Mouse (Mus musculus) right cerebral cortex, adult 18-20 months (tissue): ENCODE data around the gene Cdk14.

Experiments
- DNase-seq: peaks from one replicate; pipeline ENCODE4 v3.0.0; 2022; ENCODE audit warnings: mixed read lengths

The Cdk14 gene

DNA sequence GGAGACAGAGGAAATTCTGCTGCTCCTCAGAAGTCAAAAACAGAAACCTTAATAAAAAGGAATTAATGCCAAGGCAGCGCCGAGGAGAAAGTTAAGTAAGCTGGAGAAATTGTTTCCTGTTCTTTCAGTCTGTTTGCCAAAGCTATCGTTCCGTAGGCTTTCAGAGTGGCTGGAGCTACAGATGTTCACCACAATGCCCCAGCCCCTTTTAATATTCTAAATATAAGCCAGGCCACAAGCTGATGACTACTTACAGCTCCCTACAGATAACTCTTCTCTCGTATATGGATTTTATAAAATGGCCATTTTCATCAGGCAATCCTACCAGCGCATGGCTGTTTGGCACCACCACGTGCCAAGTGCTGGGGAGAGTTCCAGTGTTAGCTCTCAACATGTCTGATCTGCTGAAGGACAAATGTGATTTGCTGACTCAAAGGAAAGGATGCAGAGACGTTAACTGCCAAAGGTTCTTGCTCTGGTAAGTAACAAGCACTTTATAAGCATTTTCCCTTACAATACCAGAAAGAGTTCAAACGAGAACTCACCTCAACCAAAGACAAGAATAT, 106.8 kb downstream of the Cdk14 start:
- no peak for DNase-seq

DNA sequence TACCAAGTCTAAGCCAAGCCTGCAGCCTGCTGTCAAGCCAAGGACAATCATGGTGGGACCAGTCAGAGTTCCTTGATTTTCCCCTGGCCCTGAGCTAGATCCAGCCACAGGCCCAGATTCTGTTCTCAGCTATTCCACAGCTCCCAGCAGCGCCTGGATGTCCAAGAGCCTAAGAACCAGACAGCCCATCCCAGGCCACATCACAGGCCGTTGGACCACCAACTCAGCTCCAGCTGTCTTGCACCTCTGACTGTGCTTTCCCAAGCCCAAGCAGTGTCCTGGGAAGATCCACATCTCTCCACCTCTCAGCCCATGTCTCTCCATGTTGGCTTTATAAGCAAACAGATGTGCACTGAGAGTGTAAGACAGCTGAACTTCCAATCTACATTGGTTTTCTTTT, 114.8 kb downstream of the Cdk14 start:
- no peak for DNase-seq

DNA sequence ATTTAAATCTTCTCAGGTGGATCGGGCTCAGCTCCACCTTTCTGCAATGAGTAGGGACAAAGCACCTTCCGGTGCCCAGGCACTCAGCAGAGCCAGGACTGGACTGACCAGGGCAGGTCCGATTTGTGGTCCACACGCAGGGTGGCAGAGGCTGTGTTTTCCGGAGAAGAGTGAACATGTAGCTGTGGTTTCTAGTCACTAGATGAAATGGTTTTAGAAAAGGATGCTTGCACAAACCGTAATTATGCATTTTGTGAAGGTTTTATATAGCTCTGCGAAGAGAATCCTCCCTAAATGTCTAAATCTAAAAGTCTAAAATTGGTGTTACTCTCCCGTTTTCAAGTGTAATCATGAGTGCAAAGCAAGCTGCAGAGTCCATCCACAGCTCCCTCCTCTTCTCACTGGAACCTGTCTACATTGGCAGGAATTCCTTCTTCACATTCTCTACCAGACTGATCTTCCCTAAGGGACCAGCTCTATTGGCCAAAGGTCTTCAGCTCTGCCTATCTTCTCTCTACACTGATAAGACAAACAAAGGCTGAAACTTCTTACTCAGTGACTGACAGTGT, 116.9 kb downstream of the Cdk14 start:
- DNase-seq: peak; percentile 6

DNA sequence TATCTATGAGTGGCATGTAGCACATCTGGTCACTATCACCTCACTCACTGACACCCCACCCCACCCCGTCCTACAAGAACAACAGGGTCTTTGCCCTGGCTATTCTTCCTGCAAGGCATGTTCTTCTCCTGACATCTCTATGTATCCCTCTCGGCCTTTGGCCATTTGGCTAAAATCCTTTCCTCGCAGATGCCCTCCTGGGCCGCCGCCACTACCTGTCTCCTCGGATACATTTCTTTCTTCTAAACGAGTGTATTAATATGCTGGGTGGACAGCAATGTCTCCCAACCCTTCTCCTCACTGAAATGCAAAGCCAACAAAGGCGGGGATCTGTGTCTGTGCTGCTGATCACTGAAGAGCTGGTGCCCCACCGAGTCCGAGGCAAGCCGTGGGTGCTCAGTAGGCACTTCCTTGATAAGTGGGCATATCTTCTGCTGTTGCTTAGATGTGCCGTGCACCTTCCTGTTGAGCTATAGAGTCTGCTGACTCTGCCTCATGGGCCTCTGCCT, 118.5 kb downstream of the Cdk14 start:
- DNase-seq: no peak

DNA sequence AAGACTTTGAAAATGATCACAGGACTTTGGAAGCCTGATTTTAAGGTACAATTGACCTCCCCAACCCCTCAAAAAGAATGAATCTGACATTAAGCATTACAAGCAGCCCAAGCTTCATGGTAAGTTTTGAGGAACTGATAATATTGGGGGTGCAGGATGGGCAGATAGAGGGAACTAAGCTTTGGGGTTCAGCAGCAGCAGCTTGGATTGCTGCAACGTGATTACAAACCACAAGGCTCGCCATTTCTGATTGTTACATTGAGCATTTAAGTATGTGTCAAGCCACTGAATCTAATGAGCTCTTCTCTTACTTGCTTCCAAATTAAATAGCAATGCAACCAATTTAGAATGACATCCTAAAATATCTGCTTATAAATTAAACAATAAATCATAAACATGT, 119.1 kb downstream of the Cdk14 start:
- DNase-seq: no peak

DNA sequence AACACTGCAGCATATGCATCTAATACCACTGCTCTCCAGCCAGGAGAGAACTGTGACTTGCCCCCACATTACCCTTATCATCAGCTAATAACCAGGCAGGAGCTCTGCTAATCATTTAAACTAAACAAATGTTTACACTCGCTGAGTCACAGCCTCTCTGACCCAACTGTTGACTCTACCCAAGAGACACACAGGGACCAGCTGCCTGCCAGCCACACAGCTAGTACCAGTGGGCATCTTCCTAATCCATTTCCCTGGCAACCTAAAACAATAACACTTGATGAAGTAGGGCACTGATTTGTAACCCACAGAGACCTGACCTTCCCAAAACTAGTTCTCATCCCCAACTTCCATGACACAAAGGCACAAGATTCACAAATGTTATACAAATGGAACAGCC, 119.8 kb downstream of the Cdk14 start:
- DNase-seq: no peak

DNA sequence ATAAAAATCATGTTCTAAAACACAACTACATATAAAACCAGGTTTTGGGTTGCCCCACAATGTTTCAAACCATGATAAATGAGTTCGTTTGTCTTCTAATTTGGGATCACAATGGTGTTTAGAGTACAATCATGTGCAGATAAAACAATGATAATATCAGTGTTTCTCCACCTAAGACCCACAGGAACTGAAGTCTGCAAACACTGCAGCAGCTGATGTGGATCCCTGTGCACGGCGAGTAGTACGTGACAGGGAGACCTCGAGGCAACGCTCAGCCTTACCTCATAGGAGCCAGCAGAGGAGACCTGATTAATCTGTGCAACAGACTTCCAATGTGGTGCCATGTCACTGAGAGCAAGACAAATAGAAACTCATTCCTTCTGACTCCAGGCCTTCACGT, 122.9 kb downstream of the Cdk14 start:
- no peak for DNase-seq

DNA sequence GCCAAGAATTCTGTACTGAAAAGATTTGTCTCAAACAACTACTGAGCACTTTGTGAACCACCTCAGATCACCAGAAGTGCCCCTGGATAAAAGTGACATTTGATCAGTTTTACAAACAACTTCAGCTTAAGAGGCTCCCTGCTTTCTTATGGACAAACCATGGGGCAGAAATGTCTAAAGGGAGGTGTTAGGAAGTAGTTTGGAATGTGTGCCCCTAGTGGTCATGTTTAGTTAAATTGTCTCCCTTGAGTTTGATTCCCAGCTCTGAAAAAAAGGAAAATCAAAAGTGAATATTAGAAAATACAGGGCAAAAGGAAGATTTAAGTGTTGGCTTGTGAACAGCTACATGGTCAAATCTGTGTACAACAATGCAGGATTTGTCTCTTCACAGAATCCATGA, 123.3 kb downstream of the Cdk14 start:
- DNase-seq: no peak

DNA sequence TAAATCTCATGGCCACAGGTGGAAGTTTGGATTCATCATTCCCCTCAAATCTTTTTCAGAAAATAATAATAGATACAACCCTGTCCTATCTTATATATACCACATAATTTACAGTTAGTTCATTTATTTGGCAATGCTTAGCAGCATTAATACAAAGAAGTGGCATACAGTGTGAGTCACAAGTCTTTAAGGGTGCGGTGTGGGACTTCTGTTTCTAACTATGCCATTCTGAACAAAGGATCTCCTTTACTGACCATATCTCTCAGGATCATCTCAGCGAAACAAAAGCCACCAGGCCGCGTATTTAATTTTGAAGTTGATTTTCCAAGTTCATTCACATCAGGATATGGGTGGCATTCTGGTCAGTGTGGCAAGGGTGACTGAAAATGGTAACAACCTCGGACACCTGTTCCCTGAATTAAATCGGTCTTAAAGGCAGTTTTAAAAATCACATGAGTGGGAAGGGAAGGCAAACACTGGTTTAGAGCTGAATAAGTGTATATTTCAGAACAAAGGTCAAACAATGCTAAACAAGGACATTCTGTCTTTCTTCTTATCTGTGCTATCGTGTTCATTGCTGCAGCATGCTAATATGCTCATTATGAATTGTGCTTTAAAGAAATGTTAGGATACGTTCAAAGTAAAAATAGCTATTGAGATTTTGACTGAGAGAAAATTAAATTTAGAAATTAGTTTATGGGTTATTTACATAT, 127.1 kb downstream of the Cdk14 start:
- DNase-seq: no peak

DNA sequence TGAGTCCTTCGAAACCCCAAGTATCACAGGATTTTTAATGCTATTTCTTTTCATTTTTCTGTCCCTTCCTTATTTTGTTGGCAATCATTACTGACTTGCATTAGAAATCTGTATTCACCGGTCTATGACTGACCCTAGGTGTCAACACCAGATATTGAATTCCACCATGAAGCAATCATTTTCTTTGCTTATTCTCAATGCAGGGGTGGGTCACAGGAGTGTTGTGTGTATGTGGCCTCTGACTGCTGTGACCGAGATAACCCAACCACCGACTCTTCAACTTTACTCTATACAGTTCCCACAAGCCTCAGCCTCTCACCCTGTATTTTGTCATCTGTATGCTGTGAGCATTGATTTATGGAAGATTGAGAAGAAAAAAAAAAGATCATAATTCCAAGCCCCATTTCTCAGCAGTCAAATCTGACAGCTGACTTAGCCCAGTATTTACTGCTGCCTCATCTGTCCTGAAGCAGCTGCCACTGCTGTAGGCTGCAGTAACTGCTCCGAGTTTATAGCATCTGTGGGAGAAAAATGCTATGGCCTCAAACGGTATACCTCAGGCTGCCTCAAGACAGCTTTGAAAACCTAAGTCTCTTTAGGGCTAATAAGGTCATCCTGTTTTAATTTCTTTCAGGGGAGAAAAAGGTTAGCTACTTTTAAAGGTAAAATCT, 128.7 kb downstream of the Cdk14 start:
- no peak for DNase-seq

DNA sequence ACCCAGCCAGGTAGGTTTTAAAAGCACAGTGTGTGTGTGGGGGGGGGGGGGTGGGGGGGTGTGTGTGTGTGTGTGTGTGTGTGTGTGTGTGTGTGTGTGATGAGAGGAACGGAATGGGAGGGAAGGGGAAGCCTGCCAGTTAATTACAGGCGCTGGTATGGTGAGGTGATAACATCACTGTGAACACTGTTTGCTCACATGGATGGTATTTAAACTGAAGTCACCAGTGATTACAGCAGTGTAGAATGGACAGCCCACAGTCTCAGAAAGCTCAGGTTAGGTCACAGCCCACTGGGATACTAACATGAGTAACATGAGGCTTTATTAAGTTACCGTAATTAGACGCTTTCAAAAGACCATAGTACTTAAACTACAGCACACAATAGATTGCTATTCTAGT, 129.4 kb downstream of the Cdk14 start:
- no peak for DNase-seq

DNA sequence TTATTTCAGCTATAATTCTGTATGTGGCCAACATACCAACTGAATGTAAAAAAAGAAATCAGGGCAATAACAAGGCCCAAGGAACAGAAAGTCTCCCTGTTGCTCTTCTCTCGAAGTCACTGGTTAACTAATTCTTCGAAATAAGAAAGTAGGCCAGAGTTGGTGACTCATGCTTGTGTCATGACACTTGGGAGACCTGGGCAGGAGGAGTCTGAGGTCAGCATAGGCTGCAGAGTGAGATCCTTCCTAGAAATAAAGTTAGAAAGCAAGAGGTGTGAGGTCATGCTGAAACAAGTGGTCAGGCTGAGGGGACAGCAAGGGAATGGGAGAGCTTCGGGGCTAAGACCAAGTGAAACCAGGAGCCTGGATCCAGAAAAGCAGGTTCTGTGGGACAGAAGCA, 134.2 kb downstream of the Cdk14 start:
- no peak for DNase-seq

DNA sequence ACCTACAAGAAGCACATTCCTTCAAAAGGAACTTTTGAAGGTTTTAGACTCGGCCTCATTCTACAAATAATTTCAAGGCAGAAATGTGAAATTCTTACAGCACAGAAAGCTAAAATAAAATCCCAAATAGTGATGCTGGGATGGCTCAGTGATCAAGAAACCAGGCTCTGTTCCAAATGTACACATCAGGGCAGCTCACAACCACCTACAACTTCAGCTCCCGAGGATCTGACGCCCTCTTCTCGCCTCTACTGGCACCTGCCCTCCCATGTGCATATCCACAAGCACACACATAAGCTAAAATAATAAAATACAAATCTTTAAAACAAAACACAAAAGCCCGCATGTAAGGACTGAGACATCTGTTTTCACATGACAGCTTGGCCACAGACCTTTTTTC, 135.6 kb downstream of the Cdk14 start:
- DNase-seq: peak; percentile 59

DNA sequence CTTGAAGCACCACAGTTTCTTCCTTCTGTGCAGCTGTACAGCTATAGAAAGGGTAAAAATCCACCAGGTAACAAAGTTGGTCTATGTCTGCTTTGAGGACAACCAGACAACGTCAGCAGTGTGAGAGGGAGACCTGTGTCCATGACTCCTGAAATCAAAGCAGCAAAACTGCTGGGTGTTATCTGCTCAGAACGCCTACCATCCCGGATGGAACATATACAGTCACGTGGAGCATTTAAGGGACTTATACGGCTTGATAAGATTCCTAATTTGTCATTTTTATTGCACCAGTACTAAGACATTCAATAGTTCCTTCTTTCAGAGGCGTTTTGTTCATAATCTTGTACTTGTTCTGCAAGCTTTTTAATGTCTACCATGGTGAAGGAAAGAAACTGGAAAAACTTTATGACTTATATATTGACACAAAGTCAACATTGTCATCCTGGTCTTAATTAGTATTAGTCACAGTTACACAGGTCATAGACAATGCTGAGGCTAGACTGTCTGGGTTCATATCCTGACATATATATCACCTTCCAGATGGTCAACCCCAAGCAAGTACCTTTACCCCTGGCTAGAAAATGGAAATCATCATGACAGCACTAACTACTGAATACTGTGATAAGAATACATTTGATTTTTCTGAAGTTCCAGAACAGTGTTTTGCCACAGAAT, 136.2 kb downstream of the Cdk14 start:
- DNase-seq: no peak

DNA sequence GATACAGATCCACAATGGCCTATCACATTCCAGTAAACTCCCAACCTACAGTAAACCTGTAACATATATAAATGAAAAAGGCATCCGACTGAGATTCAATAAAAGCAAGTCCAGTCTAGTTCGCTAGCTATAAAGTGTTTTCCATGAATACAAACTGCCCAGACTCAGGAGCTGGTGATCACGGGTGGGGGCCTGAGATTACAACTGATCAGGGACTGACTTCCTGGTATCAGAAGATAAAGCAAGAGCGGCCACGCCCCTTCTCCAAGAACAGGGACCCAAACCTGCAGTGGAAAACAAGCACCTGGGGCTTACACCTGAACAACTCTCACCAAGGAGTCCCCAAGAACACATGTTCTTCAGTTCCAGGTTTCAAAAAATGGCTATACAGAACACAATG, 137.7 kb downstream of the Cdk14 start:
- no peak for DNase-seq

DNA sequence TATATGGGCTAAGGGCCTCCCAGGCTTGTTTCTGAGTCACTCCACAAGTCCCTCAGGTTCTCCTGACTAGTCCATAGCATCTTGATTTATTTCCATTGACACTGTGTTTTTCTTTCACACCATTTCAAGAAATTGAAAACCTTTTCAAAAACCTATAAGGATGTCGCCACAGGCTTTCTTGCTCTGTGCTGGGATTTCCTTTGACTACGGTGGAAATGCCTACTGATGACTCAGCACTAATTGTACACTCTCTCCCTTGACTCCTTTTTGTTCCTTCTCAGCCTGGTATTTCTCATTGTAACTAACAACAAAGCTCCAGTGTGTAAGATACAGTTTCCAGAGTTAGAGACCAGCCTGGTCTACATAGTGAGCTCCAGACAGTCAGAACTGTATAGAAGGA, 144.8 kb downstream of the Cdk14 start:
- DNase-seq: no peak

DNA sequence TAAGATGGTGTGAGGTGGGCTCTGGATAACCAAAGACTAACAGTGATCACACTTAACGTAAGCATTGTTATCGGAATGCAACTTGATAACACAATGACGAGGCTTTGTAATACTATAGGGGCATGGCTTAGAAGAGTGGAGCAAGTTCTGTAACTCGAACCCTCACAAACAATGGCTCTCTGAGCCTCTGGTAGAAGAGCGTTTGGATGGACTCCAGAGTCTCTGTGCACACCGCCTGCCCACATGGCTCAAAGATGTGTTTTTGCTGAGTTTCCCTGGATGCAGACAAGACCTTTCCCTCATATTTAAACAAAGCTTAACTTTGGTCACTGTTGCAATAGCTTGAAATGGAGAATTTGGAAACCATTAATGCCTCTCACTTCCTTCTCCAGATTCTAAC, 145.8 kb downstream of the Cdk14 start:
- DNase-seq: no peak

DNA sequence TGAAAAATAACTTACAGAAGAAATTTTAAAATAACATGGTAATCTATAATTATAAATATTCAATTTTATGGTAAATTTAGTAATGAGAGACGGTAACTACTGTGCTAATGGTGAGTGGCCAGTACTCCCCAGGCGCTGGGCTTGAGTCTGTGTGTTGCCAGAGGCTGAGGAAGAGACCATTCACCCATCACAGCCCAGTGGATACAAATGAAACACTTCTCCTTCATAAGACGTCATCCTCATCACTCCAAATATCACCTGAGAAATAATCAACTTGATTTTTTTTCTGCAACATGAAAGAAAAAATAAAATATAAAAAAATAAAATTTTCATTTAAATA, 153.4 kb downstream of the Cdk14 start:
- no peak for DNase-seq

DNA sequence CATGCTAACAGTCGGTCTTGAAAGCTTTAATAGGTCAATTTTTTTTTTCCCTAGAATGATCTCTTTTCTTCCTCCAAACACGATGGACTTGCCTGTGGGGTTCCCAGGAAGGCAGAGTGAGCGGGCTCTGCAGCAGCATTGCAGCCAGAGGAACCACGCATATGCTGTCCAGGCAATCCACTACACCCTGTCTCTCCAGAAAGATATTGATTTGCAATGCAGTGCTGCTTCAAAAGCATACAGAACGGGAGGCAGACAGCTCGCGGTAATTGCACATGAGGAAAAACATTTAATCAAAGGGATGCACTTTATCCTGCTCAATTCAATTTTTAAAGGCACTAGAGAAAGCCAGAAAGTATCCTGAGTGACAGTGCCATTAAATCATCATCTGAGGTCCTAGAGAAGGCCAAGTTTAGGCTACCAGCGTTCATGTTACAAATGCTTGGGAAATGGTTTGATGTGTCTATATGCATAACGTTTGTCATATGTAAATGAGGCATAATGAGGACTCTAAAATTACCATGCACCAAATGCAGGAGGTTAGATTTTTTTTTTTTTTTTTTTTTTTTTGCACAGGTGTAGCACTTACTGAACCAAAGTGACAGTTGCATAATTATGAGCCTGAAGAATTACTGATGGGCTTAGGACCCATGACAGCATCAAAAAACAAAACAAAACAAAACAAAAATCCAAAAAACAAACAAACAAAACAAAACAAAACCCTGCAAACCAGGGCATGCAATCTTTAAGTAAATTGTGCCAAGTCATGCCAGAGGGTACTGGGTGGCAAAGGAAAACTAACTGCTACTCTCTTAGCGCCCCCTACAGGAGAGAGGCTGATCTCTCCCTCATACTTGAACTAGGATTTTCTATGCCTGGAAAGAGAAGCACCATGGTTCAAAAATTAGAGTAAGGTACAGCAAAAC, 154.0 kb downstream of the Cdk14 start:
- DNase-seq: peak; percentile 82

DNA sequence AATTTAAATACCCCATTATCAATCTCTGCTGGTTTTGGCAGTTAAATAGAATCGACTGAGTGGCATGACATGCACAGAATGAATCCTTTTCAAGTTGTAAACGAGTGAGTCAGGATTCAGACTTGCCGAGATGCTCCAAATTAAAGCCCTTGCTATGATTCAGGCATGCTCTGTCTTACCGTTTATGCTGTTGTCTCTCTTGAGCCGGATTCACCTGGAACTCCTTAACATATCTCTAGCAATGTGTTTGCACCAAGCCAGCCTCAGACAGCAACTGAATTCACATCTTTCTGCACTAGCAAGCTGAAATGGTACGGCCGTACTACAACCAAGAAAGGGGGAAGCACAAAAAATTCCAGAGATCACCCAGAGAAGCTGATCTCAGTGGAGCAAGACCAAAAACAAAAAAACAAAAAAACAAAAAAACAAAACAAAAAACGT, 154.7 kb downstream of the Cdk14 start:
- DNase-seq: peak; percentile 43

DNA sequence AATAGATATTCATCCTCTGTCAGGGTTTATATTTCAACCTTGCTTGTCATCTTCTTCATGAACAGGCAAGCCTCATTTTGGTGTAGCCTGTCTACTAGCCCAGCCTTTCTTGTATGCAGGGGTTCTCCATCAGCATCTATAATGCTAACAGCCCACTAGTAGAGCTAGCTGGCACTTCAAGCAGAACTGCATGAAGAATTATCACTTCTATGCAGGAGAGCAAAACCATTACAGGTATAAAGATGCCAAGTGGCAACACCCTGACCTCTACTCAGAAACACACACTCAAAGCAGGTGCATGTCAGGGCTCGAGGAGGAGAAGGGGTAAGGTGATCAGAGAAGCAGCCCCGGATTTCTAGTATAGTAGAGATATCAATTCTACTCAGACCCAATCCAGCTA, 155.4 kb downstream of the Cdk14 start:
- no peak for DNase-seq

DNA sequence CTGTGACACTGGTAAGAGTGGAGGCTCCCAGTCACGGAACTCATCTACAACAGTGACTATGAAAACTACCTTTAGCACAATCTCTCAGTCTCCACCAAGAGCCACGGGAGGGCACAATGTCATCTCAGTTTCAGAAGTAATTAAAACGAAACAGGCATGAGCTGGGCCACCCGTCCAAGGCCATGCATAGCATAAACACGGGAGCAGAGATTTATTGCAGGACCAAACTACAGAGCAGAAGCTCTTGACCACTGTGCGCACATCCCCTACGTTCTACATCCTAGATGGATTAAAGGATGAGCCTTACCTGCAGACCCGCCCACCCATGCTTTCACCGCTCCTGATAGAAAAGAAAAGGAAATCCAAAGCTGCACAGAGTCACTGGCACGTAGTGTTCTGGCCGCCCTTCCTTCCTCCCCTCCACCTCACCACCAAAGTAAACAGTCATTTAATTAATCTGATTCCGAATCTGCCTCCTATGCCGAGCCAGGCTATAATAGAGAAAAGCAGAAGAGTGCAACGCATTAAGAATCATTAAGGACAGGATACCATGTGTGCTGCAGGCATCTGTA, 158.3 kb downstream of the Cdk14 start:
- no peak for DNase-seq
